Mouse (Mus musculus): ENCODE data around the gene Ints13. TPM values are rescaled to one million over a fixed set of nuclear protein-coding genes. Genes with fewer than 3 reads are reported as not detected.

Ints13 gene
- polyA plus RNA-seq (2014; fragmentation: Illumina TruSeq; extraction: RNeasy Lipid Tissue Mini Kit (QIAGEN cat#74804); ENCODE audit: low read depth, low replicate concordance), result 44.6 TPM

DNA sequence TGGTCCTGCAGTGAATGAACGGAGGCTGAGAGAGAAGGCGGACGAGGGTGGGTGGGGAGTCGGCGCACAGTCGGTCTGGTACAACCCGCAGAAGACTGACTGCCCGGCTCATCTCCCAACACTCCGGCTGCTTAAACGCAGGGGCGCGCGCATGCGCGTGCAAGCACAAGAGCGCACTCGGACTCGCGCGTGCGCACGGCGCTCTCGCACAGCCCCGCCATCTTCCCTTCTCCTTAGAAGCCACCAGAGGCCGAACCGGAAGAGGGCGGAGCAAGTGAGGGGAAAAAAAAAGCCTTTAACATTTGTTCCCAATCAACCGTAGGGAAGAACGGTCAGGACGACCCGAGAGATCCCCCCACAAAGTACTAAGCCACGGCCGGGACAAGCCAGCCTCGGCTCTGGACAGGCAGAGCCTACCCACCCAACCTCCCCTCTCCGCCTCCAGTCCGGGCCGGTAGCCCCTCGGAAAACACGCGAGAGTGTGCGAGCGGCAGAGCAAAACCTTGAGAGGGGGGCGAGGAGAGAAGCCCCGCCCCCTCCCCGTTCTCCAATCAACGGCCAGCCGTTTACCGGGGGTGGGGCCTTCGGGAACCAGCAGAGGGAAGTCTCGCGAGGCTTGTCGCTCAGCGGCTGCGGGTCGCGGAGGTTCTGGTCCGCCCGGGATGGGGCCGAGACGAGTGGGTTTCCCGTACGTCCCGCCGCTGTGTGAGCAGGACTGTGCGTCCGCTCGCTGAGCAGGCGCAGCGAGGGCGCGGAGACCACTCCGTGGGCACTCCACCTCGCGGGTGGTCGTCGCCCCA is at the start of gene Ints13:
Gene Ints13, minus strand, starts transcription at position 526 of the 800 bp plus-strand sequence.

DNA sequence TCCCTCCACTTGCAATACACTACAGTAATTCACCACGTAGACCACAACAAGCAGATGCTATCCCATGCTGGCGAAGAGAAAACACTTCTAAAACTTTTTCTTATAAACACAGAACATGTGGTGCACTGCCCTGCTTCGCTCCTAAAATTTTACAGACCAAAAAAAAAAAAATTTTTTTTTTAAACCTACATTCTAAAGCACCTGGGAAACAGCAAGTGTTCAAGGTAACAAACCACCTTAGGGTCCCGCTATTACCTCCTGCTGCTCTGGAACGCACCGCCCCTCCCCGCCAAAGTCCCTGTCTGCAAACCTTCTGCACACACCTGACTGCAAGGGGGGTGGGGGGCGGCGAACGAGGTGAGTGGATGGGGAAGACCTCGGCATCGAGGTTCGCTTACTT is 732 bp downstream of the Ints13 start, which contains the start of gene Fgfr1op2:
Gene Fgfr1op2, plus strand, starts transcription at position 301 of the 400 bp plus-strand sequence.

DNA sequence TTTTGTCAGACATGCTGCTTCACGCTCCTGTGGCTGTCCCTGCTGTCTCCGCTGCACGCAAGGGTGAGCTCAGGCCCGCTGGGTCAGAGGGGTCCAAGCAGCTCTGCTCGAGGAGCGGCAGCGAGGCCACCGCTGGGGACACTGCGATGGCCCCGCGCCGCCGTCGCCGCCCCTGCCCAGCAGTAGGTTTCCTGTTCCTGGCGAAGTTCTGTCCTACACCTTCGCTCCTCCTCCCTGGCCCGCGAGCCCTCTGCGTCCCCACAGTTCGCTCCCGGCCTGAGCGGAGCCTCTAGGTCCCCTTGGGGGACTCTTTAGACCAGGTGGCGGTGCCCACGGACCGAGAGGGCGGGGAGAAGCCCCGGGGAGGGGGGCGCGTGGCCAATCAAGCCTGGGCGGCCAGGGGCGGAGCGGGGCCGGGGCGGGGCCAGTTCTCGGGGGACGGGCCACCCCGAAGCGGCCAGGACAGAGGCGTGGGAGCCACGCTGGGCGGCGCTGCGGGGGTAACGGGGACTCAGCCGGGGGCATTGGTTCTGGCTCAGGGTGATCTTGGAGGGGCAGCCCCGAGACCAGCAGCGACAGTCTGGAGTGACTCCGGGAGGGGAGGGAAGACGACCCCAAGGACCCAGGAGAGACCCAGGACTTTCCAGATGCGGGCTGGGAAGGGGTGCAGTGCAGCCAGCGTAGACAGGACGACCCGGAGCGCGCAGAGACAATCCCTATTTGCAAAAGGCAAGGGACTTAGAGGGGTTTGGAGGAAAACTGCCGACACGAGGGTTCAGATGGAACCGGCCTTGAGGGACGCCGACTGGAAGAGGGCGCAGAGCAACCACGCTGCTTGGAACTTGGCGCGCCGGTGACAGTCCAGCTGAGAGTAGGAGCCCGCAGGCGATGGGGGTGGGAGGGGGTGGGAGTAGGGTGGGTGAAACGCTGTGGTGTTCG is 75.5 kb downstream of the Ints13 start, which contains the start of gene Itpr2:
Gene Itpr2, minus strand, starts transcription at position 358 of the 939 bp plus-strand sequence.

Other genes starting within 250 kb of the Ints13 start
- 5.0 TPM for gene Itpr2, start 75.6 kb downstream of the Ints13 start, polyA plus RNA-seq (2014; fragmentation: Illumina TruSeq; extraction: RNeasy Lipid Tissue Mini Kit (QIAGEN cat#74804); ENCODE audit: low read depth, low replicate concordance)
- 77.7 TPM for gene Fgfr1op2, start 632 bp downstream of the Ints13 start, polyA plus RNA-seq (2014; fragmentation: Illumina TruSeq; extraction: RNeasy Lipid Tissue Mini Kit (QIAGEN cat#74804); ENCODE audit: low read depth, low replicate concordance)
- gene Med21, start 64.7 kb upstream of the Ints13 start, polyA plus RNA-seq (2014; fragmentation: Illumina TruSeq; extraction: RNeasy Lipid Tissue Mini Kit (QIAGEN cat#74804); ENCODE audit: low read depth, low replicate concordance), result 118 TPM
- 41.5 TPM for gene Tm7sf3, start 65.0 kb upstream of the Ints13 start, polyA plus RNA-seq (2014; fragmentation: Illumina TruSeq; extraction: RNeasy Lipid Tissue Mini Kit (QIAGEN cat#74804); ENCODE audit: low read depth, low replicate concordance)
- gene Stk38l, start 147.2 kb upstream of the Ints13 start, polyA plus RNA-seq (2014; fragmentation: Illumina TruSeq; extraction: RNeasy Lipid Tissue Mini Kit (QIAGEN cat#74804); ENCODE audit: low read depth, low replicate concordance), result 19.0 TPM
- 0.69 TPM for gene Arntl2, start 218.2 kb upstream of the Ints13 start, polyA plus RNA-seq (2014; fragmentation: Illumina TruSeq; extraction: RNeasy Lipid Tissue Mini Kit (QIAGEN cat#74804); ENCODE audit: low read depth, low replicate concordance)

All from liver, adult 10 weeks (tissue).